ENCODE assay signal across 9 mouse cellular contexts in the genomic region with DNA sequence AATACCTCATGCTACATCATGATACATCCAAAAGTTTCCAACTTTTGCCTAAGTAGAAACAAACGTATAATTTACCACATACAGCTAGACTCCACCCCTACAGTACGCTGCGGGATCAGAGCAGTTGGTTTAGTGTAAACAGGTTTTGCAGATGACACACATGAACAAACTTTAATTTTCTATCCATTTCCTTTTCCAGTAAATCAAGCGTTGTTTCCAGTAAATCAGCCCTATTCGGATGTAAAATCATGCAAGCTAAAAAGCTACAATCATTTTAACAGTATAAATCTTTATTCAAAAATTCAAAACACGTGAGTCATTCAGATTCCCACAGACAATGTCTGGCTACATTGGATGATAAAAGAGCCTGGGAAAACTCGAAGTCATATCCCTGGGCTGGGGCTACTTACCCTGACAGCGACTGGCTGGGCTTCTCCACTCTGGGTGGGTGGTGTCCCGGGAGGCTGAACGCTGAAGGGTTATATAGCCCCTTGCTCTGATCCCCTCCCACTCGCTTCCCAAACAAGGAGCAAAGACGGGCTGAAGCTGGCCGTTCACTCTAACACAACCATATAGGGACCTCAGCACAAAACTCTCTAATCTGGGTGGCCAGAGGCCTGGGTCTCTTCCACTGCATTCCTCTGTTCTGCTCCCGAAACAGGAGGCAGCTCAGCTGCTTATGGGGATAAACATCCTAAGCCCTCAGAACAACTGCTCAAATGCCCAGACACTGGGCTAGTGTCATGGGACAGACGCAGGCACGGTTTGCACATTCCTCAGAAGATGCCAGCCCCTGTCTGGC. TPM values are rescaled to one million over a fixed set of nuclear protein-coding genes. Genes with fewer than 3 reads are reported as not detected.
DNase-seq lines count a peak whose midpoint lies in the region; ATAC-seq and TF ChIP-seq lines count a peak whose summit lies in the region.
"Had no signal": no experiment of that assay in that cellular context is flagged by ENCODE, and none has a peak within 500 bp of the region (broad histone marks: within the 10 kb centered on the region; RNA-seq: fewer than 3 reads in every experiment).

Acta2 (minus strand) TSS at position 711 of the 802 bp plus-strand sequence.

- TF ChIP-seq CTCF in forebrain, postnatal 0 days (IDR thresholded peaks at IDR 0.05; ENCODE audit: low read depth): no peak

- in situ Hi-C loops in ES-E14 (cut with MboI; ENCODE audit: low sequenced_read_pairs in 2 of 2, unreplicated experiment in 2 of 2): no loop called here

- H3K4me1 ChIP-seq in forebrain, postnatal 0 days (ENCODE audit: insufficient read depth): no peaks in the 10 kb centered on the region
- no peaks in the 10 kb centered on the region for H3K4me1 ChIP-seq in forebrain, embryonic 15.5 days
- H3K4me1 ChIP-seq in ES-E14 (ENCODE audit: control insufficient read depth in 2 of 2, insufficient read depth in 2 of 2, low read length in 2 of 2, poor library complexity in 1 of 2): no peaks in the 10 kb centered on the region
- H3K4me1 ChIP-seq in hindbrain, embryonic 16.5 days (ENCODE audit: control insufficient read depth, insufficient read depth, low read depth, low read length): no peaks in the 10 kb centered on the region
- H3K4me1 ChIP-seq in lung, embryonic 16.5 days (replicated peaks; ENCODE audit: control insufficient read depth, insufficient read depth, low read length): peaks cover 3% of the 10 kb centered on the region

- 0 out of 2 replicates have a peak, but pooled peaks have one; percentile 20 for ATAC-seq in forebrain, postnatal 0 days
- ATAC-seq in forebrain, embryonic 15.5 days (replicated peaks): no peak
- ATAC-seq in hindbrain, embryonic 16.5 days: no peak
- peak; percentile 93 for ATAC-seq in lung, embryonic 16.5 days (ENCODE audit: low read depth)
- ATAC-seq in frontal cortex, adult (ENCODE audit: low TSS enrichment): no peak

- H3K4me3 ChIP-seq in forebrain, postnatal 0 days (ENCODE audit: low read depth, low read length): no peak within 1 kb of the TSS
- no peak within 1 kb of the TSS for H3K4me3 ChIP-seq in forebrain, embryonic 15.5 days
- H3K4me3 ChIP-seq in ES-E14 (ENCODE audit: insufficient read depth in 1 of 2, low read depth in 1 of 2, low read length in 2 of 2, poor library complexity in 1 of 2, severe bottlenecking in 1 of 2): no peak within 1 kb of the TSS
- no peak within 1 kb of the TSS for H3K4me3 ChIP-seq in hindbrain, embryonic 16.5 days (ENCODE audit: low read length)
- H3K4me3 ChIP-seq in lung, embryonic 16.5 days (ENCODE audit: low read length): peak within 1 kb of the TSS; percentile 54

- H3K4me2 ChIP-seq in forebrain, postnatal 0 days (ENCODE audit: low read depth): no peak within 1 kb of the TSS
- no peak within 1 kb of the TSS for H3K4me2 ChIP-seq in forebrain, embryonic 15.5 days (replicated peaks)
- no peak within 1 kb of the TSS for H3K4me2 ChIP-seq in hindbrain, embryonic 16.5 days (ENCODE audit: low read length)
- peak within 1 kb of the TSS; percentile 24 for H3K4me2 ChIP-seq in lung, embryonic 16.5 days (ENCODE audit: low read depth, low read length)

- 58% methylated on average over 16 of the region's 16 CpGs for WGBS in forebrain, postnatal 0 days
- WGBS in forebrain, embryonic 15.5 days: 70% methylated on average over 16 of the region's 16 CpGs
- WGBS in hindbrain, embryonic 16.5 days: 75% methylated on average over 16 of the region's 16 CpGs
- 29% methylated on average over 16 of the region's 16 CpGs for WGBS in lung, embryonic 16.5 days

- no peak within 1 kb of the TSS for H3K9ac ChIP-seq in forebrain, postnatal 0 days
- no peak within 1 kb of the TSS for H3K9ac ChIP-seq in forebrain, embryonic 15.5 days (replicated peaks)
- H3K9ac ChIP-seq in ES-E14 (ENCODE audit: insufficient read depth, low read depth, low read length, poor library complexity, severe bottlenecking): no peak within 1 kb of the TSS
- H3K9ac ChIP-seq in hindbrain, embryonic 16.5 days (ENCODE audit: low read depth, low read length): no peak within 1 kb of the TSS
- H3K9ac ChIP-seq in lung, embryonic 16.5 days (ENCODE audit: low read length): peak within 1 kb of the TSS; percentile 67

- H3K36me3 ChIP-seq in forebrain, postnatal 0 days (ENCODE audit: insufficient read depth): no peaks in the 10 kb centered on the region
- no peaks in the 10 kb centered on the region for H3K36me3 ChIP-seq in forebrain, embryonic 15.5 days
- H3K36me3 ChIP-seq in ES-E14 (ENCODE audit: control insufficient read depth, insufficient read depth, low read length, poor library complexity, severe bottlenecking): no peaks in the 10 kb centered on the region
- no peaks in the 10 kb centered on the region for H3K36me3 ChIP-seq in hindbrain, embryonic 16.5 days (ENCODE audit: control insufficient read depth, insufficient read depth, low read length)
- H3K36me3 ChIP-seq in lung, embryonic 16.5 days (ENCODE audit: control insufficient read depth, insufficient read depth, low read length): no peaks in the 10 kb centered on the region

- no peaks in the 10 kb centered on the region for H3K27me3 ChIP-seq in forebrain, postnatal 0 days (ENCODE audit: insufficient read depth, low read length)
- no peaks in the 10 kb centered on the region for H3K27me3 ChIP-seq in forebrain, embryonic 15.5 days
- H3K27me3 ChIP-seq in hindbrain, embryonic 16.5 days (replicated peaks; ENCODE audit: control insufficient read depth, insufficient read depth, low read length): no peaks in the 10 kb centered on the region
- no peaks in the 10 kb centered on the region for H3K27me3 ChIP-seq in lung, embryonic 16.5 days (ENCODE audit: control insufficient read depth, insufficient read depth, low read depth, low read length)

- DNase-seq in forebrain, postnatal 0 days: no peak
- no peak for DNase-seq in ES-E14 (ENCODE audit: low read depth, low spot score)
- DNase-seq in gastrocnemius, adult 8-10 months (ENCODE audit: low spot score in 2 of 2): no peak
- DNase-seq in testis, postnatal 14 days (ENCODE audit: low spot score): peak; percentile 60

- no peaks in the 10 kb centered on the region for H3K9me3 ChIP-seq in forebrain, postnatal 0 days (ENCODE audit: low read length)
- H3K9me3 ChIP-seq in forebrain, embryonic 15.5 days: no peaks in the 10 kb centered on the region
- H3K9me3 ChIP-seq in ES-E14 (ENCODE audit: control insufficient read depth, insufficient read depth, low read depth, low read length): no peaks in the 10 kb centered on the region
- H3K9me3 ChIP-seq in hindbrain, embryonic 16.5 days (ENCODE audit: control insufficient read depth, low read length): no peaks in the 10 kb centered on the region
- H3K9me3 ChIP-seq in lung, embryonic 16.5 days (ENCODE audit: control insufficient read depth, low read length): no peaks in the 10 kb centered on the region

- H3K27ac ChIP-seq in forebrain, postnatal 0 days (ENCODE audit: low read depth, low read length): no peak within 1 kb of the TSS
- no peak within 1 kb of the TSS for H3K27ac ChIP-seq in forebrain, embryonic 15.5 days (replicated peaks)
- H3K27ac ChIP-seq in ES-E14 (ENCODE audit: insufficient read depth, low read depth, low read length, poor library complexity, severe bottlenecking): no peak within 1 kb of the TSS
- H3K27ac ChIP-seq in hindbrain, embryonic 16.5 days (ENCODE audit: low read depth, low read length): no peak within 1 kb of the TSS
- peak within 1 kb of the TSS; percentile 91 for H3K27ac ChIP-seq in lung, embryonic 16.5 days (ENCODE audit: low read length)
- H3K27ac ChIP-seq: macrophage had no signal

TF ChIP-seq in ES-E14, 5 proteins besides CTCF, POLR2A, EP300 and RAD21:
- no peak for TF ChIP-seq MAFK (IDR thresholded peaks at IDR 0.05; ENCODE audit: insufficient read depth, low read depth, low read length)
- TF ChIP-seq HCFC1 (IDR thresholded peaks at IDR 0.05; ENCODE audit: borderline replicate concordance, insufficient read depth, low read length): no peak
- TF ChIP-seq ZC3H11A (IDR thresholded peaks at IDR 0.05; ENCODE audit: borderline replicate concordance, low read depth, low read length): no peak
- no peak for TF ChIP-seq CHD2 (IDR thresholded peaks at IDR 0.05; ENCODE audit: low read depth, low read length)
- TF ChIP-seq ZNF384 (IDR thresholded peaks at IDR 0.05; ENCODE audit: low read depth, low read length): no peak

RNA-seq across cellular contexts. Expression of gene Acta2, which starts in this region (rescaled TPM):
- total RNA-seq in forebrain, postnatal 0 days (2014; rRNA removed): 3.8 and 11.1 TPM in 2 replicates
- polyA plus RNA-seq in forebrain, postnatal 0 days (2015; fragmentation: Nextera tagmentation; extraction: Ambion mirVana): 6.0 and 8.5 TPM in 2 replicates
- polyA plus RNA-seq in forebrain, embryonic 15.5 days (2015; fragmentation: Nextera tagmentation; extraction: Ambion mirVana): 6.3 and 7.1 TPM in 2 replicates
- 180 and 421 TPM in 2 replicates for total RNA-seq in ES-E14 (2012; rRNA removed)
- 10 to 100 TPM; 35.5 to 61.5 (median 44.4) TPM for total RNA-seq in gastrocnemius, adult 8-10 months (2022)
- polyA plus RNA-seq in hindbrain, embryonic 16.5 days (2015; fragmentation: Nextera tagmentation; extraction: Ambion mirVana): 17.6 and 29.5 TPM in 2 replicates
- 653 and 737 TPM in 2 replicates for polyA plus RNA-seq in lung, embryonic 16.5 days (2015; fragmentation: Nextera tagmentation; extraction: Ambion mirVana)

Comparison
In these comparisons a context has a peak if more than half of its experiments do, and no peak if none do; other contexts are left out.
1. RNA of gene Acta2 (polyA plus RNA-seq): 653 to 737 TPM in lung, embryonic 16.5 days; 17.6 to 29.5 TPM in hindbrain, embryonic 16.5 days, 6.3 to 7.1 TPM in forebrain, embryonic 15.5 days and 6.0 to 8.5 TPM in forebrain, postnatal 0 days; every median in the first group is over 10 times any median in the second.
2. ATAC-seq: peak in forebrain, postnatal 0 days (single experiment) and lung, embryonic 16.5 days (single experiment); none in forebrain, embryonic 15.5 days (single experiment), hindbrain, embryonic 16.5 days (single experiment) and frontal cortex, adult (single experiment).